Mouse (Mus musculus) forebrain, embryonic 15.5 days (tissue): ENCODE measurements around the gene Gdpd5. TPM values are rescaled to one million over a fixed set of nuclear protein-coding genes. Genes with fewer than 3 reads are reported as not detected.

ENCODE experiments used
- ATAC-seq: fragments of 200-750 bp; cut with Nextera tagmentation; replicated peaks from 2 replicates; pipeline ENCODE4 v1.8.0; 2017; ENCODE audit warnings: mild to moderate bottlenecking, moderate TSS enrichment, moderate library complexity
- H3K27ac ChIP-seq: fragments of 300-500 bp; sonication (generic); replicated peaks from 2 replicates; pipeline ENCODE4 v1.5.1; 2015; ENCODE audit warnings: mild to moderate bottlenecking, inconsistent platforms
- H3K27me3 ChIP-seq: fragments of 300-500 bp; sonication (generic); 2 replicates; pipeline ENCODE4 v1.6.1; 2015; ENCODE audit warnings: inconsistent platforms
- H3K36me3 ChIP-seq: fragments of 300-500 bp; sonication (generic); 2 replicates; pipeline ENCODE4 v1.6.1; 2015; ENCODE audit warnings: mild to moderate bottlenecking, inconsistent platforms
- H3K4me1 ChIP-seq: fragments of 300-500 bp; sonication (generic); 2 replicates; pipeline ENCODE4 v1.6.1; 2015; ENCODE audit warnings: inconsistent platforms
- H3K4me2 ChIP-seq: fragments of 300-500 bp; sonication (generic); replicated peaks from 2 replicates; pipeline ENCODE4 v1.6.1; 2015; ENCODE audit warnings: mild to moderate bottlenecking, inconsistent platforms
- H3K4me3 ChIP-seq: fragments of 300-500 bp; sonication (generic); 2 replicates; pipeline ENCODE4 v1.5.1; 2015; ENCODE audit warnings: mild to moderate bottlenecking, inconsistent platforms
- H3K9ac ChIP-seq: fragments of 300-500 bp; sonication (generic); replicated peaks from 2 replicates; pipeline ENCODE4 v1.6.1; 2015; ENCODE audit warnings: mild to moderate bottlenecking, inconsistent platforms
- H3K9me3 ChIP-seq: fragments of 300-500 bp; sonication (generic); 2 replicates; pipeline ENCODE4 v1.6.1; 2016; ENCODE audit warnings: inconsistent platforms
- WGBS: fragments of 180-500 bp; shearing (Covaris S2); methylation state at CpG from one replicate; pipeline ENCODE4 v1.1.7; 2015; ENCODE audit warnings: mixed read lengths; 5-methylcytosine and 5-hydroxymethylcytosine counted together
- polyA plus RNA-seq: library from polyadenylated mRNA; unstranded; fragments of >200 nt; fragmentation: Nextera tagmentation; extraction: Ambion mirVana; gene quantifications from 2 replicates; pipeline ENCODE4 v1.2.1, GENCODE M21; 2015

The Gdpd5 gene
- 40.0 and 41.8 TPM in 2 replicates for polyA plus RNA-seq

- H3K9me3 ChIP-seq: no peaks in the 10 kb centered on the region
- peak within 1 kb of the TSS; percentile 82 for H3K4me2 ChIP-seq
- no peaks in the 10 kb centered on the region for H3K36me3 ChIP-seq
- H3K27ac ChIP-seq: peak within 1 kb of the TSS; percentile 96
- ATAC-seq: peak; percentile 96
- peak within 1 kb of the TSS; percentile 86 for H3K9ac ChIP-seq
- peaks cover 48% of the 10 kb centered on the region for H3K4me1 ChIP-seq
- WGBS: under 1% methylated on average over 72 of the region's 73 CpGs
- no peaks in the 10 kb centered on the region for H3K27me3 ChIP-seq
- peak within 1 kb of the TSS; percentile 64 for H3K4me3 ChIP-seq
Measured at GRCm38 (mm10) chr7:99381214-99382087, at the start of gene Gdpd5. Gene Gdpd5, plus strand, starts transcription at chr7:99381414.

GRCm38 (mm10) chr7:99332774-99333480 is 48.3 kb upstream of the Gdpd5 start:
- no peak overlapping the region for H3K27ac ChIP-seq
- peak; percentile 57 for ATAC-seq
- no peak overlapping the region for H3K9ac ChIP-seq
- no peaks in the 10 kb centered on the region for H3K9me3 ChIP-seq
- WGBS: 45% methylated on average over 12 of the region's 12 CpGs
- peaks cover 3% of the 10 kb centered on the region; the same call in 1 of the 2 replicates for H3K4me1 ChIP-seq
- no peaks in the 10 kb centered on the region for H3K27me3 ChIP-seq
- H3K36me3 ChIP-seq: peaks cover 21% of the 10 kb centered on the region
- no peak overlapping the region for H3K4me3 ChIP-seq
- H3K4me2 ChIP-seq: no peak overlapping the region

- Histone ChIP-seq H3K9ac (no peak overlapping the region), H3K9me3 (no peaks in the 10 kb centered on the region), H3K27ac (no peak overlapping the region), H3K4me2 (no peak overlapping the region), H3K27me3 (no peaks in the 10 kb centered on the region), H3K4me3 (no peak overlapping the region), H3K36me3 (peaks cover 24% of the 10 kb centered on the region), H3K4me1 (no peaks in the 10 kb centered on the region)
- WGBS: 82% methylated on average over 8 of the region's 8 CpGs
- ATAC-seq: no peak
Measured at GRCm38 (mm10) chr7:99340736-99341135, 40.5 kb upstream of the Gdpd5 start.

GRCm38 (mm10) chr7:99343577-99343976 is 37.6 kb upstream of the Gdpd5 start:
- Histone ChIP-seq H3K27ac (no peak overlapping the region), H3K36me3 (peaks cover 15% of the 10 kb centered on the region), H3K9ac (no peak overlapping the region), H3K4me2 (no peak overlapping the region), H3K4me1 (no peaks in the 10 kb centered on the region), H3K27me3 (no peaks in the 10 kb centered on the region), H3K4me3 (no peak overlapping the region), H3K9me3 (no peaks in the 10 kb centered on the region)
- 89% methylated on average over 4 of the region's 4 CpGs for WGBS
- ATAC-seq: no peak

- WGBS: 97% methylated on average over 10 of the region's 10 CpGs
- peaks cover 22% of the 10 kb centered on the region for H3K4me1 ChIP-seq
- H3K4me3 ChIP-seq: no peak overlapping the region
- H3K9ac ChIP-seq: no peak overlapping the region
- no peak overlapping the region for H3K4me2 ChIP-seq
- ATAC-seq: no peak
- H3K36me3 ChIP-seq: peaks cover 15% of the 10 kb centered on the region
- no peaks in the 10 kb centered on the region for H3K9me3 ChIP-seq
- H3K27me3 ChIP-seq: no peaks in the 10 kb centered on the region
- H3K27ac ChIP-seq: no peak overlapping the region
Measured at GRCm38 (mm10) chr7:99347268-99347667, 33.9 kb upstream of the Gdpd5 start.

- 96% methylated on average over 26 of the region's 26 CpGs for WGBS
- Histone ChIP-seq H3K4me3 (no peak overlapping the region), H3K9me3 (no peaks in the 10 kb centered on the region), H3K4me2 (no peak overlapping the region), H3K27me3 (no peaks in the 10 kb centered on the region), H3K4me1 (peaks cover 34% of the 10 kb centered on the region), H3K27ac (no peak overlapping the region), H3K9ac (no peak overlapping the region), H3K36me3 (peaks cover 15% of the 10 kb centered on the region)
- ATAC-seq: no peak
Measured at GRCm38 (mm10) chr7:99348883-99349282, 32.3 kb upstream of the Gdpd5 start.

GRCm38 (mm10) chr7:99349782-99350720 is 31.2 kb upstream of the Gdpd5 start:
- Histone ChIP-seq H3K9me3 (no peaks in the 10 kb centered on the region), H3K4me3 (no peak overlapping the region), H3K27me3 (no peaks in the 10 kb centered on the region), H3K27ac (0 out of 2 replicates have a peak overlapping the region, but pooled peaks have one; percentile 80), H3K9ac (no peak overlapping the region), H3K4me2 (peak overlapping the region; percentile 51; the same call in 1 of the 2 replicates), H3K4me1 (peaks cover 38% of the 10 kb centered on the region), H3K36me3 (peaks cover 15% of the 10 kb centered on the region)
- 83% methylated on average over 9 of the region's 9 CpGs for WGBS
- no peak for ATAC-seq

- H3K9ac ChIP-seq: peak overlapping the region; percentile 38
- peak overlapping the region; percentile 80 for H3K27ac ChIP-seq
- H3K36me3 ChIP-seq: peaks cover 11% of the 10 kb centered on the region; the same call in 1 of the 2 replicates
- H3K4me2 ChIP-seq: peak overlapping the region; percentile 51
- WGBS: 4% methylated on average over 12 of the region's 12 CpGs
- ATAC-seq: peak; percentile 24; the same call in 1 of the 2 replicates
- H3K4me1 ChIP-seq: peaks cover 50% of the 10 kb centered on the region
- H3K4me3 ChIP-seq: peak overlapping the region; percentile 36
- no peaks in the 10 kb centered on the region for H3K9me3 ChIP-seq
- H3K27me3 ChIP-seq: no peaks in the 10 kb centered on the region
Measured at GRCm38 (mm10) chr7:99351104-99351801, 30.0 kb upstream of the Gdpd5 start.

GRCm38 (mm10) chr7:99351802-99352517 is 29.3 kb upstream of the Gdpd5 start:
- H3K4me2 ChIP-seq: peak overlapping the region; percentile 51
- peak overlapping the region; percentile 80 for H3K27ac ChIP-seq
- H3K4me3 ChIP-seq: peak overlapping the region; percentile 36
- no peaks in the 10 kb centered on the region for H3K27me3 ChIP-seq
- no peaks in the 10 kb centered on the region for H3K9me3 ChIP-seq
- H3K36me3 ChIP-seq: peaks cover 5% of the 10 kb centered on the region; the same call in 1 of the 2 replicates
- peak overlapping the region; percentile 38 for H3K9ac ChIP-seq
- peaks cover 57% of the 10 kb centered on the region for H3K4me1 ChIP-seq
- WGBS: 4% methylated on average over 18 of the region's 18 CpGs
- peak; percentile 10; the same call in 1 of the 2 replicates for ATAC-seq

- Histone ChIP-seq H3K9ac (peak within 1 kb of the TSS; percentile 38), H3K4me2 (peak within 1 kb of the TSS; percentile 51), H3K36me3 (no peaks in the 10 kb centered on the region), H3K27ac (peak within 1 kb of the TSS; percentile 80), H3K27me3 (no peaks in the 10 kb centered on the region), H3K4me1 (peaks cover 62% of the 10 kb centered on the region), H3K9me3 (no peaks in the 10 kb centered on the region), H3K4me3 (peak within 1 kb of the TSS; percentile 36)
- no peak; the same call in 1 of the 2 replicates for ATAC-seq
- WGBS: 2% methylated on average over 34 of the region's 35 CpGs
Measured at GRCm38 (mm10) chr7:99352526-99353400, 28.5 kb upstream of the Gdpd5 start, which contains the start of gene Serpinh1. Gene Serpinh1, minus strand, starts transcription at chr7:99353239.
